Mouse (Mus musculus) cerebellum, postnatal 25 days (tissue): Measurements from ENCODE around the gene Vmn1r203.
"Not testable (repeated sequence)": the region's sequence is repeated elsewhere in the genome, so short reads cannot be mapped to it uniquely, and the experiment has no call there.

Experiments used
- DNase-seq, 2 experiments: peaks; one replicate each; pipeline ENCODE4 v3.0.0; 2021; ENCODE audit warnings: mixed read lengths in 2 of 2

The Vmn1r203 gene

GRCm38 (mm10) chr13:22517814-22518213 lies at the start of gene Vmn1r203:
Gene Vmn1r203, plus strand, starts transcription at chr13:22518114.
- DNase-seq, result no peak

- DNase-seq, result no peak
Measured at GRCm38 (mm10) chr13:22471623-22472022, 46.3 kb upstream of the Vmn1r203 start, which contains the start of gene Vmn1r201. Gene Vmn1r201, plus strand, starts transcription at chr13:22471923.

GRCm38 (mm10) chr13:22502431-22502830 lies 15.5 kb upstream of the Vmn1r203 start:
- no peak for DNase-seq

- DNase-seq, result no peak
Measured at GRCm38 (mm10) chr13:22505281-22505680, 12.6 kb upstream of the Vmn1r203 start, which contains the start of gene Vmn1r202. Gene Vmn1r202, minus strand, starts transcription at chr13:22505381.

- DNase-seq, result not testable (repeated sequence)
Measured at GRCm38 (mm10) chr13:22552898-22553297, 35.0 kb downstream of the Vmn1r203 start, which contains the start of gene Vmn1r204. Gene Vmn1r204, plus strand, starts transcription at chr13:22553198.

- DNase-seq, result not testable (repeated sequence)
Measured at GRCm38 (mm10) chr13:22574911-22575310, 57.0 kb downstream of the Vmn1r203 start.
